Comparison of ENCODE assay signal across 9 mouse cellular contexts in the genomic region with DNA sequence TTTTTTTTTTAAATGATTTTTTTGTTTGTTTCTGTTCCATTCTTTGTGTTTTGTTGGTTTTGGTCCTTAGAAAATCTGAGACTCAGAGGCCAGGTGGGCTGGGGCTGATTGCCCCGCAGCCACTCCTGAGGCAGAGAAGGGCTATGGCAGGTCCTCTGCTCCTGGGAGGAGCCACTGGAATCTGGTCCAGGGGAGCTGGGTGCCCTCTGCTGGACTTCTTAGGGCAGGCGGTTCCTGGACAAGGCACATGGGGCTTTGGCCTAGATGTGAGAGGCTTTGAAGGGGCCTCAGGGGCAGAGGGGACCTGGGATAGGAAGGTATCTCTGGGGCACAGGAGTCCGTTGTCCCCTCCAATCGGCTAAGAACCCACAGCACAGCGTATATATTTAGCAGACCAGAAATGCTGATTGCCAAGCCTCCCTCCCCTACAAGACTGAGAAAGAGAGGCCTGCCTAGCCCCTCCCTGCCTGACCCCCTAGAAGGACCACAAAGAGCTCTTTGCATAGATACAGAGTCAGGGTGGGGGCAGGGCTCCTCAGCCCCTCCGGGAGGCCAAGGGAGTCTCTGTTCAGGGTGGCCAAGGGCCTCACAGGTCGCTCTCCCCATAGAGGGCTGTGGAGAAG. TPM values are rescaled to one million over a fixed set of nuclear protein-coding genes. Genes with fewer than 3 reads are reported as not detected.
DNase-seq lines count a peak whose midpoint lies in the region; ATAC-seq and TF ChIP-seq lines count a peak whose summit lies in the region.
"Had no signal": no experiment of that assay in that cellular context is flagged by ENCODE, and none has a peak within 500 bp of the region (broad histone marks: within the 10 kb centered on the region; RNA-seq: fewer than 3 reads in every experiment).

No protein-coding gene starts in this region.

- TF ChIP-seq CTCF in bone marrow, adult 2 months (IDR thresholded peaks at IDR 0.05; ENCODE audit: control insufficient read depth, insufficient read depth, low read length), result peak; percentile 45; the same call in 1 of the 2 replicates

- no peak overlapping the region for H3K27ac ChIP-seq in midbrain, embryonic 11.5 days (ENCODE audit: low read depth, low read length)
- no peak overlapping the region for H3K27ac ChIP-seq in midbrain, embryonic 15.5 days
- no peak overlapping the region for H3K27ac ChIP-seq in bone marrow, adult 2 months (ENCODE audit: control insufficient read depth, insufficient read depth, low read depth, low read length, poor library complexity)
- peak overlapping the region in 1 of 2 experiments; percentile 79; a peak in 2 of 4 replicates for H3K27ac ChIP-seq in heart, embryonic 14.5 days (replicated peaks in 1 of 2; ENCODE audit: control insufficient read depth in 1 of 2, insufficient read depth in 1 of 2, low read depth in 2 of 2, low read length in 2 of 2)

- H3K4me3 ChIP-seq in midbrain, embryonic 11.5 days (ENCODE audit: low read depth, low read length), result no peak overlapping the region
- no peak overlapping the region for H3K4me3 ChIP-seq in midbrain, embryonic 15.5 days
- H3K4me3 ChIP-seq in bone marrow, adult 2 months (replicated peaks; ENCODE audit: control insufficient read depth, low read depth, low read length), result no peak overlapping the region
- H3K4me3 ChIP-seq in heart, embryonic 14.5 days (ENCODE audit: control insufficient read depth in 1 of 2, insufficient read depth in 1 of 2, low read depth in 1 of 2, low read length in 2 of 2), result no peak overlapping the region
- H3K4me3 ChIP-seq: embryonic facial prominence, embryonic 12.5 days had no signal

- peaks cover 56% of the 10 kb centered on the region for H3K36me3 ChIP-seq in midbrain, embryonic 11.5 days (ENCODE audit: control insufficient read depth, insufficient read depth, low read length)
- peaks cover 56% of the 10 kb centered on the region for H3K36me3 ChIP-seq in midbrain, embryonic 15.5 days (replicated peaks)
- peaks cover 78% of the 10 kb centered on the region for H3K36me3 ChIP-seq in heart, embryonic 14.5 days (ENCODE audit: control insufficient read depth, insufficient read depth, low read length)

- DNase-seq in midbrain, embryonic 11.5 days (ENCODE audit: low spot score, missing footprints), result no peak
- DNase-seq in kidney, postnatal 25 days, result peak; percentile 66 to 75
- no peak for DNase-seq in spleen, adult 18-20 months
- no peak for DNase-seq in layer of hippocampus, postnatal 36 days

- no peak for TF ChIP-seq POLR2A in bone marrow, adult 2 months (IDR thresholded peaks at IDR 0.05; ENCODE audit: borderline replicate concordance, control insufficient read depth, low read depth, low read length)

- no peak overlapping the region for H3K4me2 ChIP-seq in midbrain, embryonic 11.5 days
- no peak overlapping the region for H3K4me2 ChIP-seq in midbrain, embryonic 15.5 days
- no peak overlapping the region for H3K4me2 ChIP-seq in heart, embryonic 14.5 days (ENCODE audit: low read length)
- H3K4me2 ChIP-seq: embryonic facial prominence, embryonic 12.5 days had no signal

- WGBS in midbrain, embryonic 11.5 days, result 62% methylated on average over 7 of the region's 7 CpGs
- 56% methylated on average over 7 of the region's 7 CpGs for WGBS in midbrain, embryonic 15.5 days
- 72% methylated on average over 7 of the region's 7 CpGs for WGBS in bone marrow, adult 2 months
- WGBS in heart, embryonic 14.5 days, result 30% methylated on average over 7 of the region's 7 CpGs

- peaks cover 9% of the 10 kb centered on the region for H3K27me3 ChIP-seq in midbrain, embryonic 11.5 days (ENCODE audit: control insufficient read depth, insufficient read depth, low read length)
- H3K27me3 ChIP-seq in midbrain, embryonic 15.5 days (replicated peaks), result peaks cover 14% of the 10 kb centered on the region
- no peaks in the 10 kb centered on the region for H3K27me3 ChIP-seq in heart, embryonic 14.5 days (ENCODE audit: control insufficient read depth, insufficient read depth, low read length)

- no peak overlapping the region for H3K9ac ChIP-seq in midbrain, embryonic 11.5 days (ENCODE audit: low read length)
- H3K9ac ChIP-seq in midbrain, embryonic 15.5 days, result no peak overlapping the region
- 0 out of 2 replicates have a peak overlapping the region, but pooled peaks have one; percentile 10 for H3K9ac ChIP-seq in heart, embryonic 14.5 days (ENCODE audit: low read length)
- H3K9ac ChIP-seq: embryonic facial prominence, embryonic 12.5 days had no signal

- no peaks in the 10 kb centered on the region for H3K9me3 ChIP-seq in midbrain, embryonic 11.5 days (ENCODE audit: control insufficient read depth, low read length)
- no peaks in the 10 kb centered on the region for H3K9me3 ChIP-seq in midbrain, embryonic 15.5 days
- no peaks in the 10 kb centered on the region for H3K9me3 ChIP-seq in heart, embryonic 14.5 days (ENCODE audit: control insufficient read depth, low read length)
- H3K9me3 ChIP-seq: embryonic facial prominence, embryonic 12.5 days had no signal

- no peaks in the 10 kb centered on the region for H3K4me1 ChIP-seq in midbrain, embryonic 11.5 days (ENCODE audit: control insufficient read depth, insufficient read depth, low read length)
- H3K4me1 ChIP-seq in midbrain, embryonic 15.5 days, result peaks cover 3% of the 10 kb centered on the region
- H3K4me1 ChIP-seq in bone marrow, adult 2 months (ENCODE audit: control insufficient read depth, insufficient read depth, low read length), result no peaks in the 10 kb centered on the region
- H3K4me1 ChIP-seq in heart, embryonic 14.5 days (ENCODE audit: control insufficient read depth in 2 of 2, insufficient read depth in 2 of 2, low read length in 2 of 2), result peaks cover 30 to 41% of the 10 kb centered on the region in 2 experiments

- ATAC-seq in midbrain, embryonic 11.5 days (ENCODE audit: low FRiP score), result peak; percentile 68
- no peak for ATAC-seq in midbrain, embryonic 15.5 days (replicated peaks)
- no peak for ATAC-seq in heart, embryonic 14.5 days (ENCODE audit: insufficient number of reproducible peaks, insufficient read depth, low FRiP score, low read depth)
- ATAC-seq in megakaryocyte-erythroid progenitor cell, adult 5-6 weeks (replicated peaks; ENCODE audit: low FRiP score, low TSS enrichment, poor library complexity, severe bottlenecking), result peak; percentile 31; the same call in 1 of the 2 replicates

RNA-seq across cellular contexts. Expression of gene Capn12, which starts 12.5 kb away (rescaled TPM):
- 0.17 and 0.42 TPM in 2 replicates for polyA plus RNA-seq in midbrain, embryonic 11.5 days (2014; fragmentation: Nextera tagmentation; extraction: Ambion mirVana)
- polyA plus RNA-seq in midbrain, embryonic 15.5 days (2015; fragmentation: Nextera tagmentation; extraction: Ambion mirVana), result 0.33 and 0.52 TPM in 2 replicates
- polyA plus RNA-seq in bone marrow, adult 2 months (2011; ENCODE audit: insufficient read depth, insufficient read length, low replicate concordance, missing spikeins), result not detected in 2 replicates
- polyA plus RNA-seq in heart, embryonic 14.5 days (2014; fragmentation: Nextera tagmentation; extraction: Ambion mirVana), result 0.27 and 0.46 TPM in 2 replicates
- total RNA-seq in megakaryocyte-erythroid progenitor cell, adult 5-6 weeks (2014; fragmentation: Nextera tagmentation), result not detected in 2 replicates
- not detected in 2 replicates for total RNA-seq in megakaryocyte-erythroid progenitor cell, adult 5-6 weeks (2017)
- under 1 TPM; 0.22 to 0.35 TPM for total RNA-seq in layer of hippocampus, postnatal 36 days (2021)

RNA-seq across cellular contexts. Expression of gene Lgals7, which starts 30.1 kb away (rescaled TPM):
- polyA plus RNA-seq in midbrain, embryonic 11.5 days (2014; fragmentation: Nextera tagmentation; extraction: Ambion mirVana), result 0.97 and 1.4 TPM in 2 replicates
- polyA plus RNA-seq in midbrain, embryonic 15.5 days (2015; fragmentation: Nextera tagmentation; extraction: Ambion mirVana), result 7.8 and 9.2 TPM in 2 replicates
- polyA plus RNA-seq in bone marrow, adult 2 months (2011; ENCODE audit: insufficient read depth, insufficient read length, low replicate concordance, missing spikeins), result not detected in 2 replicates
- polyA plus RNA-seq in heart, embryonic 14.5 days (2014; fragmentation: Nextera tagmentation; extraction: Ambion mirVana), result 1.3 and 2.6 TPM in 2 replicates
- not detected in 2 replicates for total RNA-seq in megakaryocyte-erythroid progenitor cell, adult 5-6 weeks (2014; fragmentation: Nextera tagmentation)
- not detected in 2 replicates for total RNA-seq in megakaryocyte-erythroid progenitor cell, adult 5-6 weeks (2017)
- total RNA-seq in layer of hippocampus, postnatal 36 days (2021), result not detected

Comparison
In these comparisons a context has a peak if more than half of its experiments do, and no peak if none do; other contexts are left out.
1. ATAC-seq: peak in midbrain, embryonic 11.5 days (single experiment) and megakaryocyte-erythroid progenitor cell, adult 5-6 weeks (single experiment); none in midbrain, embryonic 15.5 days (single experiment) and heart, embryonic 14.5 days (single experiment).
2. DNase-seq: peak in kidney, postnatal 25 days (2 of 2); none in midbrain, embryonic 11.5 days (single experiment), spleen, adult 18-20 months (0 of 2) and layer of hippocampus, postnatal 36 days (0 of 2).